Mouse (Mus musculus): ENCODE measurements around the gene Gm136.

DNA sequence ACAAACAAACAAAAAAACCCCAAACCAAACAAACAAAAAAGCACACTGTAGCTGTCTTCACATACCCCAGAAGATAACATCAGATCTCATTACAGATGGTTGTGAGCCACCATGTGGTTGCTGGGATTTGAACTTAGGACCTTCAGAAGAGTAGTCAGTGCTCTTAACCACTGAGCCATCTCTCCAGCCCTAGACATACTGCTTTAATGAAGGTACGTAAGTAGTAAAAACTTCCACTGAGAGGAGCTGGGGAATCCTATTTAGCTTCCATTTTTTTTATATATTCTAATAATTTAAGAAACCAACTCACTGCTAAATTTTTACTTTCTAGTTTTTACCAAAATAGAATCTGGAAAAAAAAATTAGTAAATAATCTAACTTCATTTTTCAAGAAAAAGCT lies 41.0 kb downstream of the Gm136 start:
- TF ChIP-seq POLR2A (IDR thresholded peaks at IDR 0.05; ENCODE audit: low read depth, low read length) (no peak), CTCF (IDR thresholded peaks at IDR 0.05; ENCODE audit: extremely low read depth, insufficient read depth, insufficient read length, insufficient replicate concordance) (no peak)

Measured in spleen, adult 2 months (tissue).